Mouse (Mus musculus): ENCODE data around the gene Fam19a1. TPM values are rescaled to one million over a fixed set of nuclear protein-coding genes. Genes with fewer than 3 reads are reported as not detected.

Gene Fam19a1
- total and polyA plus RNA-seq, 3 experiments = 0.49 TPM; not detected in 2

DNA sequence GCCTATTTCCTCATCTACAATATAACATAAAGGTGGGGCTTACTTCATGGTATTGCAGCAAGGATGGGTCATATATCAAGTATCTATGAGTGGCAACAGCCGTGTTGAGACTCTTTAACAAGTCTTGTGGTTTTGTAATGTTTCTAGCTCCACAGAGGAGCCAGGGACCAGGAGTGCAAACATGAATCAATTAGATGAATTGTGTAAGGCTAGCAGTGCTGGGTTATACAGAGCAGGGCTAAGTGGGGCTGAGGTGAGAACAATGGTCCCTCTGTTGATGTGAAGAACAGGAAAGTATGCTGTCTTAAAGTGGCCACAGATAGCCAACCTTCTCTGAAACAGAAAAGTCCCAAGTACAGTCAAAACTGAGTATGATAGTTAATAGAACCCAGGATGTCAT, 480.1 kb downstream of the Fam19a1 start:
- no peaks in the 10 kb centered on the region for H3K36me3 ChIP-seq (replicated peaks)
- peaks cover 18% of the 10 kb centered on the region for H3K9me3 ChIP-seq (replicated peaks)
- TF ChIP-seq TAL1 (conservative IDR thresholded peaks at IDR 0.05; ENCODE audit: low read depth, low read length) (no peak), POLR2AphosphoS5 (IDR thresholded peaks at IDR 0.05; ENCODE audit: insufficient replicate concordance, low read depth, low read length) (no peak), GATA1 (IDR thresholded peaks at IDR 0.05; ENCODE audit: borderline replicate concordance, low read length) (no peak), GATA2 (IDR thresholded peaks at IDR 0.05; ENCODE audit: borderline replicate concordance, low read depth, low read length) (no peak), CTCF (IDR thresholded peaks at IDR 0.05; ENCODE audit: low read depth, low read length) (no peak)
- H3K4me3 ChIP-seq (ENCODE audit: low read depth, low read length) = no peak overlapping the region
- no peaks in the 10 kb centered on the region for H3K4me1 ChIP-seq (ENCODE audit: insufficient read depth, low read depth, low read length)
- H3K27me3 ChIP-seq (ENCODE audit: insufficient read depth, low read length) = no peaks in the 10 kb centered on the region
- DNase-seq (ENCODE audit: low spot score) (no peak), ATAC-seq (ENCODE audit: extremely low read depth, insufficient number of reproducible peaks, low FRiP score, poor library complexity, severe bottlenecking) (no peak)

DNA sequence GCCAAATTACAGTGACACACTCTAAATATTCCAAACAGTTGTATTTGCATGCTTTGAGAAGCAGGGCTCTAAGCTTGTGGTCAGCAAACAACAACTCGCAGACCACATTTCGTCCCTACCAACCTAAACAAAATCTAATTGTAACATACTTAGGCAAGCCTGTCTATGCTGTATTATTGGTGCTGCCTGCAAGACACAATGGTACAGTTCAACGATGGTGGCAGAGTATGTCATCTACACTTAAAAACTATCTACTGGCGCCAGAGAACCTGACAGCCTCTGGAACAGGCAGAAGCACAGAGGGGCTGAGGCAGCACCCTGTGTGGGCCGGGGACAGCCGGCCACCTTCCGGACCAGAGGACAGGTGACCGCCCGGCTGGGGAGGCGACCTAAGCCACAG, 482.2 kb downstream of the Fam19a1 start:
- Histone ChIP-seq H3K36me3 (replicated peaks) (no peaks in the 10 kb centered on the region), H3K4me1 (ENCODE audit: insufficient read depth, low read depth, low read length) (no peaks in the 10 kb centered on the region), H3K4me3 (ENCODE audit: low read depth, low read length) (no peak overlapping the region), H3K9me3 (replicated peaks) (peaks cover 13% of the 10 kb centered on the region), H3K27me3 (ENCODE audit: insufficient read depth, low read length) (no peaks in the 10 kb centered on the region)
- no peak for ATAC-seq (ENCODE audit: extremely low read depth, insufficient number of reproducible peaks, low FRiP score, poor library complexity, severe bottlenecking)
- TF ChIP-seq GATA2 (IDR thresholded peaks at IDR 0.05; ENCODE audit: borderline replicate concordance, low read depth, low read length) (no peak), GATA1 (IDR thresholded peaks at IDR 0.05; ENCODE audit: borderline replicate concordance, low read length) (no peak), CTCF (IDR thresholded peaks at IDR 0.05; ENCODE audit: low read depth, low read length) (no peak), POLR2AphosphoS5 (IDR thresholded peaks at IDR 0.05; ENCODE audit: insufficient replicate concordance, low read depth, low read length) (no peak)
- no peak for DNase-seq (ENCODE audit: low spot score)

DNA sequence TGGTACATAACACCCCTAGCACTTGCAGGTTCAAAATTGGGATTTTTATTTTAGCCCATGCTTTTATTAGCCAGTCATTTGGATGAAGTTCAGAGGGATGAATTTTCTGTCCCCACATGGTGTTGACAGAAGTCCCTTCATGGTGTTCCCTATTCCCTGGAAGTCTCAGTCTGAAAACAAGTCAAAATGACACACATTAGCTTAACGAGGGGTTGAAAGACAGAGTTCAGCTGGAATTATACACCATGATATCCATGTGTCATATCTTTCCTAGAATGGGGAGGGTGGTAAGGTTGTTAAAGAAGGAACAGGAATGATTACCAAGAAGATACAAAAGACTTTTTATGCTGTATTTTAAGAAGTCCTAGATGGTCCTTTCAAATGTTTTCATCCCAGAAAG, 511.2 kb downstream of the Fam19a1 start:
- ATAC-seq (ENCODE audit: extremely low read depth, insufficient number of reproducible peaks, low FRiP score, poor library complexity, severe bottlenecking) (no peak), DNase-seq (ENCODE audit: low spot score) (no peak)
- H3K4me3 ChIP-seq (ENCODE audit: low read depth, low read length) = no peak overlapping the region
- H3K4me1 ChIP-seq (ENCODE audit: insufficient read depth, low read depth, low read length) = no peaks in the 10 kb centered on the region
- TF ChIP-seq GATA1 (IDR thresholded peaks at IDR 0.05; ENCODE audit: borderline replicate concordance, low read length) (no peak), CTCF (IDR thresholded peaks at IDR 0.05; ENCODE audit: low read depth, low read length) (no peak), POLR2AphosphoS5 (IDR thresholded peaks at IDR 0.05; ENCODE audit: insufficient replicate concordance, low read depth, low read length) (no peak), GATA2 (IDR thresholded peaks at IDR 0.05; ENCODE audit: borderline replicate concordance, low read depth, low read length) (no peak), TAL1 (conservative IDR thresholded peaks at IDR 0.05; ENCODE audit: low read depth, low read length) (no peak)
- peaks cover 4% of the 10 kb centered on the region; the same call in 1 of the 2 replicates for H3K9me3 ChIP-seq (replicated peaks)
- no peaks in the 10 kb centered on the region for H3K27me3 ChIP-seq (ENCODE audit: insufficient read depth, low read length)
- no peaks in the 10 kb centered on the region for H3K36me3 ChIP-seq (replicated peaks)

DNA sequence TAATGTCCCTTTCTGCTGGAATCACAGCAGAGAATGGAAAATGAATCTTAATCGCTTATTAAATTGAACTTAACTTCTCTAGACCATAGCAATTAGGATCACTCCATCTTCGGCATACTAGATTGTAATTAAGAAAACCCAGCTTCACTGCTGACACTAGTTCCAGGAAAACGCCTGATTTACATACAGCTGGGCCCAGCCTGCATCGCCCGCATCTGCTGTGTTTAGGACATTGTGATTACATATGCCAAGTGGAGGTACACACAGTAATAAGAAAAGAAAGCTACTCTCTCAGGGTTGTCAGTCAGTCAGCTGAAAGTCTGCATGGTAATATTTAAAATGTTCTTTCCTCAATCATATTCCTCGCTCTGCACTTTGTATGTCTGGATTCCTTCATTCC, 518.6 kb downstream of the Fam19a1 start:
- Histone ChIP-seq H3K27me3 (ENCODE audit: insufficient read depth, low read length) (no peaks in the 10 kb centered on the region), H3K36me3 (replicated peaks) (no peaks in the 10 kb centered on the region), H3K4me1 (ENCODE audit: insufficient read depth, low read depth, low read length) (no peaks in the 10 kb centered on the region), H3K9me3 (replicated peaks) (peaks cover 2% of the 10 kb centered on the region; the same call in 1 of the 2 replicates), H3K4me3 (ENCODE audit: low read depth, low read length) (no peak overlapping the region)
- DNase-seq (ENCODE audit: low spot score) (no peak), ATAC-seq (ENCODE audit: extremely low read depth, insufficient number of reproducible peaks, low FRiP score, poor library complexity, severe bottlenecking) (no peak)
- no peak for TF ChIP-seq GATA2 (IDR thresholded peaks at IDR 0.05; ENCODE audit: borderline replicate concordance, low read depth, low read length)
- no peak for TF ChIP-seq POLR2AphosphoS5 (IDR thresholded peaks at IDR 0.05; ENCODE audit: insufficient replicate concordance, low read depth, low read length)
- TF ChIP-seq GATA1 (IDR thresholded peaks at IDR 0.05; ENCODE audit: borderline replicate concordance, low read length) = no peak
- TF ChIP-seq CTCF (IDR thresholded peaks at IDR 0.05; ENCODE audit: low read depth, low read length) = no peak
- TF ChIP-seq TAL1 (conservative IDR thresholded peaks at IDR 0.05; ENCODE audit: low read depth, low read length) = no peak

DNA sequence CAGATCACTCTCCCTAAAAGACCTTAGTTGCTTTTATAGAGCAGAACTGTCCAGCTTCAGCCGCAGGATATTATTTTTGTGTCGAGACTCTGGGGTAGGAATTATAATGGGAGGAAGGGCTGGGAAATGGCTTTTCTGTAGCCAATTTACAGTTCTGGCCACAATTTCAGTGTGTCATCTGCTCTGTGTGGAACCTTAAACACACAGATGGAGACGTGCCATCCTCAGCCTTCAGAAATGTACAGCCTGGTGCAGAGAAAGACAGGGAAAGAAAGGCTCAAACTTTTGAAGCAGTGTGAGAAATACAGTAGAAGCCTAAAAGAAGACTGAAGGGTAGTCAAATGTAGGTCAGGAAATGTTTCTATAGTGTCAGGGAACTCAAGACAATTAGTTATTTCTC, 519.3 kb downstream of the Fam19a1 start:
- DNase-seq (ENCODE audit: low spot score) = no peak
- no peak for ATAC-seq (ENCODE audit: extremely low read depth, insufficient number of reproducible peaks, low FRiP score, poor library complexity, severe bottlenecking)
- no peaks in the 10 kb centered on the region for H3K27me3 ChIP-seq (ENCODE audit: insufficient read depth, low read length)
- H3K4me3 ChIP-seq (ENCODE audit: low read depth, low read length) = no peak overlapping the region
- TF ChIP-seq POLR2AphosphoS5 (IDR thresholded peaks at IDR 0.05; ENCODE audit: insufficient replicate concordance, low read depth, low read length) (no peak), GATA1 (IDR thresholded peaks at IDR 0.05; ENCODE audit: borderline replicate concordance, low read length) (no peak), TAL1 (conservative IDR thresholded peaks at IDR 0.05; ENCODE audit: low read depth, low read length) (no peak), CTCF (IDR thresholded peaks at IDR 0.05; ENCODE audit: low read depth, low read length) (no peak), GATA2 (IDR thresholded peaks at IDR 0.05; ENCODE audit: borderline replicate concordance, low read depth, low read length) (no peak)
- no peaks in the 10 kb centered on the region for H3K36me3 ChIP-seq (replicated peaks)
- H3K9me3 ChIP-seq (replicated peaks) = peaks cover 2% of the 10 kb centered on the region; the same call in 1 of the 2 replicates
- H3K4me1 ChIP-seq (ENCODE audit: insufficient read depth, low read depth, low read length) = no peaks in the 10 kb centered on the region

DNA sequence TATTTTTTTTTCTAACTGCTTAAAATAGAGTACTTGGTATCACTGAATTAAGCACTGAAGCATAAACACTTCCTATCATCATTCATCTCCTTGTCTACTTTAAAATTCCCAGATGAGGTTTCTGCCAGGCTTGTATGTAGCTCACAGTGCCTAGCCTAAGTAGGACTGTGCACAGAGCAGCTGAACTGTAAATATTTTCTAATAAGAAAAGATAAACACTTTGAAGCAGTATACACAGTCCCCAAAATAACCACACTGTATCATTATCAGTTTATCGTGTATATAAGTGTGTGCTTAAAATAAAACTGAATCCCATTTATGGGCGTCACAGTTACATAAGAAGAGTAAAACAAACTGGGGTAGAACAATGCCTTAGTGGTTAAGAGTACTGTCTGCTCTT, 522.7 kb downstream of the Fam19a1 start:
- no peaks in the 10 kb centered on the region for H3K36me3 ChIP-seq (replicated peaks)
- peaks cover 8% of the 10 kb centered on the region; the same call in 1 of the 2 replicates for H3K9me3 ChIP-seq (replicated peaks)
- TF ChIP-seq POLR2AphosphoS5 (IDR thresholded peaks at IDR 0.05; ENCODE audit: insufficient replicate concordance, low read depth, low read length) (no peak), TAL1 (conservative IDR thresholded peaks at IDR 0.05; ENCODE audit: low read depth, low read length) (no peak), CTCF (IDR thresholded peaks at IDR 0.05; ENCODE audit: low read depth, low read length) (no peak), GATA1 (IDR thresholded peaks at IDR 0.05; ENCODE audit: borderline replicate concordance, low read length) (no peak), GATA2 (IDR thresholded peaks at IDR 0.05; ENCODE audit: borderline replicate concordance, low read depth, low read length) (no peak)
- H3K4me1 ChIP-seq (ENCODE audit: insufficient read depth, low read depth, low read length) = no peaks in the 10 kb centered on the region
- no peak overlapping the region for H3K4me3 ChIP-seq (ENCODE audit: low read depth, low read length)
- no peaks in the 10 kb centered on the region for H3K27me3 ChIP-seq (ENCODE audit: insufficient read depth, low read length)
- DNase-seq (ENCODE audit: low spot score) = no peak
- ATAC-seq (ENCODE audit: extremely low read depth, insufficient number of reproducible peaks, low FRiP score, poor library complexity, severe bottlenecking) = no peak

Measured in G1E (cell line).